Mouse (Mus musculus) CH12.LX (cell line): ENCODE measurements at regions not wholly inside any gene's neighbourhood (a gene's known extent, or its start where the extent isn't known, plus 50 kb on each side); places are given as distances from the start of the nearest gene placed in this dataset.

Source experiments
- DNase-seq: peaks from one replicate; pipeline ENCODE4 v3.0.0-alpha.2; 2013; ENCODE audit errors: extremely low read depth
- H3K27ac ChIP-seq: 2 replicates; pipeline ENCODE4 v1.5.1; 2012; ENCODE audit warnings: low read depth, mild to moderate bottlenecking, control low read depth, moderate library complexity; ENCODE audit not compliant: insufficient read depth
- H3K27me3 ChIP-seq: replicated peaks from 2 replicates; pipeline ENCODE3; 2012; ENCODE audit warnings: inconsistent platforms
- H3K36me3 ChIP-seq, 2 experiments: replicated peaks in 1 of 2; 2 replicates each; pipeline versions ENCODE3 to v1.6.1; 2012; ENCODE audit warnings: inconsistent platforms in 1 of 2, low read length in 1 of 2, mild to moderate bottlenecking in 1 of 2, mixed read lengths in 1 of 2, moderate library complexity in 1 of 2; ENCODE audit not compliant: control insufficient read depth in 1 of 2, insufficient read depth in 1 of 2
- H3K4me1 ChIP-seq, 2 experiments: 2 replicates each; pipeline ENCODE4 v1.6.1; 2012; ENCODE audit warnings: inconsistent platforms in 1 of 2, moderate library complexity in 1 of 2; ENCODE audit not compliant: insufficient read depth in 2 of 2, control insufficient read depth in 1 of 2
- H3K4me2 ChIP-seq: 2 replicates; pipeline ENCODE4 v1.6.1; 2012; ENCODE audit warnings: low read depth, mild to moderate bottlenecking, control low read depth; ENCODE audit not compliant: poor library complexity, insufficient read depth, severe bottlenecking
- H3K4me3 ChIP-seq, 3 experiments: fragments of 150-350 bp in 1 of 3; sonication (generic) in 1 of 3; replicated peaks in 1 of 3; 2 replicates each; pipeline versions ENCODE3 to v1.5.1; 2011 to 2012; ENCODE audit warnings: low read depth in 2 of 3, low read length in 2 of 3, mild to moderate bottlenecking in 2 of 3, moderate library complexity in 2 of 3, control low read depth in 1 of 3, improper control_type of control experiment in 1 of 3, inconsistent platforms in 1 of 3, mixed read lengths in 1 of 3; ENCODE audit not compliant: poor library complexity in 1 of 3
- H3K79me2 ChIP-seq: replicated peaks from 2 replicates; pipeline ENCODE4 v1.6.1; 2012; ENCODE audit warnings: mild to moderate bottlenecking, moderate library complexity; ENCODE audit not compliant: control insufficient read depth, poor library complexity, insufficient read depth, severe bottlenecking; ENCODE audit errors: extremely low read depth
- H3K9ac ChIP-seq: 2 replicates; pipeline ENCODE4 v1.6.1; 2012; ENCODE audit warnings: low read depth, mild to moderate bottlenecking, control low read depth, moderate library complexity; ENCODE audit not compliant: insufficient read depth
- H3K9me3 ChIP-seq: replicated peaks from 2 replicates; pipeline ENCODE3; 2012; ENCODE audit warnings: low read length, inconsistent platforms, mixed read lengths
- BHLHE40 ChIP-seq: IDR thresholded peaks from 2 replicates; pipeline ENCODE4 v1.6.1; 2011; ENCODE audit warnings: mild to moderate bottlenecking, low read depth, low read length, improper control_type of control experiment
- CHD1 ChIP-seq: IDR thresholded peaks from 2 replicates; pipeline ENCODE4 v1.6.1; 2012; ENCODE audit warnings: low read depth, low read length, improper control_type of control experiment, inconsistent platforms
- E2F4 ChIP-seq: IDR thresholded peaks from 2 replicates; pipeline ENCODE4 v1.6.1; 2011; ENCODE audit warnings: low read depth, low read length, improper control_type of control experiment; ENCODE audit not compliant: insufficient replicate concordance
- GABPA ChIP-seq: IDR thresholded peaks from 2 replicates; pipeline ENCODE4 v1.6.1; 2012; ENCODE audit warnings: low read depth, low read length, improper control_type of control experiment, inconsistent platforms; ENCODE audit not compliant: insufficient replicate concordance
- JUN ChIP-seq: IDR thresholded peaks from 2 replicates; pipeline ENCODE4 v1.6.1; 2011; ENCODE audit warnings: low read depth, mild to moderate bottlenecking, low read length, improper control_type of control experiment, moderate library complexity; ENCODE audit not compliant: insufficient read depth
- JUND ChIP-seq: conservative IDR thresholded peaks from 2 replicates; pipeline ENCODE4 v1.6.1; 2011; ENCODE audit warnings: low read depth, low read length, improper control_type of control experiment
- KAT2A ChIP-seq: IDR thresholded peaks from 2 replicates; pipeline ENCODE4 v1.6.1; 2012; ENCODE audit warnings: low read length, improper control_type of control experiment, inconsistent platforms; ENCODE audit not compliant: insufficient replicate concordance
- MAFK ChIP-seq: IDR thresholded peaks from 2 replicates; pipeline ENCODE4 v1.6.1; 2011; ENCODE audit warnings: low read length, improper control_type of control experiment; ENCODE audit not compliant: insufficient replicate concordance
- MAZ ChIP-seq: IDR thresholded peaks from 2 replicates; pipeline ENCODE4 v1.6.1; 2012; ENCODE audit warnings: low read depth, mild to moderate bottlenecking, inconsistent platforms, low read length, improper control_type of control experiment, moderate library complexity
- MYC ChIP-seq: IDR thresholded peaks from 2 replicates; pipeline ENCODE4 v1.6.1; 2011; ENCODE audit warnings: low read depth, mild to moderate bottlenecking, improper control_type of control experiment, low read length
- NELFE ChIP-seq: IDR thresholded peaks from 2 replicates; pipeline ENCODE4 v1.6.1; 2011; ENCODE audit warnings: low read depth, low read length, improper control_type of control experiment
- PAX5 ChIP-seq: IDR thresholded peaks from 2 replicates; pipeline ENCODE4 v1.6.1; 2012; ENCODE audit warnings: low read length, inconsistent platforms, mixed read lengths
- POLR2A ChIP-seq: IDR thresholded peaks from 2 replicates; pipeline ENCODE4 v1.6.1; 2011; ENCODE audit warnings: low read depth, mild to moderate bottlenecking, improper control_type of control experiment, low read length
- POLR2AphosphoS2 ChIP-seq: IDR thresholded peaks from 2 replicates; pipeline ENCODE4 v1.6.1; 2011; ENCODE audit warnings: low read depth, low read length, improper control_type of control experiment
- RAD21 ChIP-seq: IDR thresholded peaks from 2 replicates; pipeline ENCODE4 v1.6.1; 2011; ENCODE audit warnings: low read depth, mild to moderate bottlenecking, low read length, improper control_type of control experiment, moderate library complexity
- RCOR1 ChIP-seq: conservative IDR thresholded peaks from 2 replicates; pipeline ENCODE4 v1.6.1; 2012; ENCODE audit warnings: low read depth, mild to moderate bottlenecking, inconsistent platforms, low read length, improper control_type of control experiment
- TBP ChIP-seq: conservative IDR thresholded peaks from 2 replicates; pipeline ENCODE4 v1.6.1; 2011; ENCODE audit warnings: low read depth, low read length, improper control_type of control experiment
- TCF12 ChIP-seq: IDR thresholded peaks from 2 replicates; pipeline ENCODE4 v1.6.1; 2014; ENCODE audit warnings: low read depth, mild to moderate bottlenecking, inconsistent platforms, low read length, improper control_type of control experiment
- UBTF ChIP-seq: IDR thresholded peaks from 2 replicates; pipeline ENCODE4 v1.6.1; 2012; ENCODE audit warnings: low read depth, mild to moderate bottlenecking, inconsistent platforms, low read length, improper control_type of control experiment, moderate library complexity
- USF1 ChIP-seq: IDR thresholded peaks from 2 replicates; pipeline ENCODE4 v1.6.1; 2014; ENCODE audit warnings: low read depth, mild to moderate bottlenecking, inconsistent platforms, low read length, improper control_type of control experiment
- USF2 ChIP-seq: conservative IDR thresholded peaks from 2 replicates; pipeline ENCODE4 v1.6.1; 2011; ENCODE audit warnings: low read depth, low read length, improper control_type of control experiment
- ZC3H11A ChIP-seq: IDR thresholded peaks from 2 replicates; pipeline ENCODE4 v1.6.1; 2012; ENCODE audit warnings: low read depth, mild to moderate bottlenecking, inconsistent platforms, low read length, improper control_type of control experiment
- ZKSCAN1 ChIP-seq: IDR thresholded peaks from 2 replicates; pipeline ENCODE4 v1.6.1; 2012; ENCODE audit warnings: low read depth, inconsistent platforms, low read length, improper control_type of control experiment, borderline replicate concordance
- ZNF384 ChIP-seq: IDR thresholded peaks from 2 replicates; pipeline ENCODE4 v1.6.1; 2012; ENCODE audit warnings: low read depth, low read length, improper control_type of control experiment, inconsistent platforms
- dilution Hi-C: fragments of 300-500 bp; cut with MboI; formaldehyde crosslinking; loops from 2 replicates; pipeline ENCODE4 v1.14.3; 2020; ENCODE audit warnings: low sequenced_read_pairs; ENCODE audit not compliant: extremely low pct_unique_long_range_greater_than_20kb, extremely low pct_ligation_motif_present
- in situ Hi-C: fragments of 300-500 bp; cut with MboI; formaldehyde crosslinking; loops from 3 replicates; pipeline ENCODE4 v1.14.3; 2019; ENCODE audit warnings: low sequenced_read_pairs, low pct_ligation_motif_present, low pct_unique_long_range_greater_than_20kb, mixed read lengths

- no peak overlapping the region for H3K4me3 ChIP-seq
- dilution Hi-C loops (no loop called here), in situ Hi-C loops (no loop called here)
- no peaks in the 10 kb centered on the region for H3K36me3 ChIP-seq
- no peak overlapping the region for H3K27ac ChIP-seq
- H3K4me1 ChIP-seq: no peaks in the 10 kb centered on the region
- no peaks in the 10 kb centered on the region for H3K27me3 ChIP-seq
- DNase-seq: no peak
- no peak overlapping the region for H3K9ac ChIP-seq
- no peaks in the 10 kb centered on the region for H3K79me2 ChIP-seq
- no peak overlapping the region for H3K4me2 ChIP-seq
- TF ChIP-seq JUND: no peak
- no peak for TF ChIP-seq MYC
- no peak for TF ChIP-seq ZNF384
- TF ChIP-seq ZC3H11A: no peak
- no peak for TF ChIP-seq KAT2A
- no peak for TF ChIP-seq CHD1
- peaks cover 41% of the 10 kb centered on the region for H3K9me3 ChIP-seq
These were observed 921.2 kb upstream of the Tenm2 start for GRCm38 (mm10) chr11:38156944-38157343.

DNA sequence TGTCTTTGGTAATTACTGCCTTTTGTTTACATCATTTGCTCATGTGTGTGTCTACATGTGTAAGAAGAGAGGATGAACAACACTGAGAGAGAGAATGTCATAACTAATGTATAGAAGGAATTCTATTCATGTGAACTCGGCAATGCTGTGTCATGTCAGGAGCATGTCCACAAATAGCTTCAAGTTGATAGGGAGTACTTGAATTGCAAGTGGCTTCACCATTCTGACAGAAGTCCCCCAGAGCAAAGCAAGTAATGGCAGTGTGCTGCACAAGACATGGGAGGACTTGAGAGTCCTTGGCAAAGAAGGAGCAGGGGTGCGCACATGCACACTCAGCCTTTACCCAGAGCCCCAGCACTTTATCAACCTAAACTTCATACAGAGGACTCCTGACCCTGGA, 919.9 kb upstream of the Tenm2 start:
- Histone ChIP-seq H3K4me1 (no peaks in the 10 kb centered on the region), H3K9ac (no peak overlapping the region), H3K4me2 (no peak overlapping the region), H3K4me3 (no peak overlapping the region), H3K36me3 (no peaks in the 10 kb centered on the region), H3K27me3 (no peaks in the 10 kb centered on the region), H3K79me2 (no peaks in the 10 kb centered on the region), H3K27ac (no peak overlapping the region), H3K9me3 (peaks cover 44% of the 10 kb centered on the region)
- TF ChIP-seq ZKSCAN1 (no peak), JUN (no peak), MYC (no peak), E2F4 (no peak)
- in situ Hi-C loops (no loop called here), dilution Hi-C loops (no loop called here)
- DNase-seq: no peak

GRCm38 (mm10) chr11:38143436-38143835, 907.7 kb upstream of the Tenm2 start:
- Histone ChIP-seq H3K27me3 (no peaks in the 10 kb centered on the region), H3K27ac (no peak overlapping the region), H3K9ac (no peak overlapping the region), H3K4me1 (no peaks in the 10 kb centered on the region), H3K79me2 (no peaks in the 10 kb centered on the region), H3K9me3 (peaks cover 65% of the 10 kb centered on the region), H3K36me3 (no peaks in the 10 kb centered on the region), H3K4me3 (no peak overlapping the region), H3K4me2 (no peak overlapping the region)
- dilution Hi-C loops: no loop called here
- in situ Hi-C loops: no loop called here
- TF ChIP-seq TBP: no peak
- TF ChIP-seq TCF12: no peak
- TF ChIP-seq MAZ: no peak
- TF ChIP-seq GABPA: no peak
- TF ChIP-seq MYC: no peak
- no peak for TF ChIP-seq UBTF
- TF ChIP-seq PAX5: no peak
- no peak for TF ChIP-seq JUN
- TF ChIP-seq RAD21: no peak
- TF ChIP-seq POLR2AphosphoS2: no peak
- TF ChIP-seq NELFE: no peak
- TF ChIP-seq POLR2A: no peak
- TF ChIP-seq BHLHE40: no peak
- TF ChIP-seq CHD1: no peak
- no peak for TF ChIP-seq E2F4
- TF ChIP-seq USF1: no peak
- no peak for TF ChIP-seq MAFK
- TF ChIP-seq RCOR1: no peak
- no peak for TF ChIP-seq USF2
- TF ChIP-seq KAT2A: no peak
- DNase-seq: no peak
